Mouse (Mus musculus): ENCODE data around the gene Mif4gd.

DNA sequence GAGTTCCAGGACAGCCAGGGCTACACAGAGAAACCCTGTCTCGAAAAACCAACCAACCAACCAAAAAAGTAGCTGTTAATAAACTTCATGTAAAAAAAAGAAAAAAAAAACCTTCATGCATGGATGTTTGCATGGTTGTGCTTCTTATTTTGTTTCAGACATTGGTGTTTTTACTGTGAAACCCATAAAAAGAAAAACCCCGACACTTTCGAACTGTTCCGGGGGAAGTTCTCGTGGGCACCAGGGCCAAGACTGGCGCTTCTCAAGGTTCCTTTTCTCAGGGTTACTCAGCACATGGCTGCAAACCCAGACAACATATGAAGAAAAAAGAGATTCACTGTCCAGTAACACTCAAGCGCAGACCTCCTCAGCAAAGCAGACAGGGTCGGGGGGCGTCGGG is 20.1 kb upstream of the Mif4gd start:
- no peak for TF ChIP-seq EP300 (IDR thresholded peaks at IDR 0.05; ENCODE audit: low read depth)
- no peak for TF ChIP-seq CTCF (IDR thresholded peaks at IDR 0.05; ENCODE audit: low read depth)
